Mouse (Mus musculus): ENCODE measurements around the gene Morn3. TPM values are rescaled to one million over a fixed set of nuclear protein-coding genes. Genes with fewer than 3 reads are reported as not detected.

The Morn3 gene
- total and polyA plus RNA-seq, 3 experiments, result not detected

DNA sequence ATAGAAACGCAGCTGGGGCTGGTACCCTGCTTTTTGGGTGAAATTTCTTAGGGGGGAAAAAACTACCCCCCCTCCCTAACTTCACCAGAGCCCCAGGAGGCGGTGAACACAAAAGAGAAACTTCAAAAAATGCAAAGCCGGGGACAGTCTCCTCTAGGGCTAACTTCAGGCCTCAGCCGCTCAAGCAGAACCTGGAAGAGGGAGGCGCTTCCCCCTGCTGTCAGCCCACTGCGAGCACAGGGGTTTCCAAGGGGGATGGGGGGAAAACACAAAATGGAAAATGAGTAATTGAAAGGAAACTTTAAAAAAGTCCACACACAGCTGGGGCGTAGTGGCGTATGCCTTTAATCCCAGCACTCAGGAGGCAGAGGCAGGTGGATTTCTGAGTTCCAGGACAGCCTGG is 60.7 kb downstream of the Morn3 start (continued):
- TF ChIP-seq ELF1 (IDR thresholded peaks at IDR 0.05; ENCODE audit: low read depth, low read length) (0 out of 2 replicates have a peak, but pooled peaks have one; percentile 29), HCFC1 (IDR thresholded peaks at IDR 0.05; ENCODE audit: low read depth, low read length) (no peak), RCOR1 (conservative IDR thresholded peaks at IDR 0.05; ENCODE audit: low read depth, low read length) (peak; percentile 73; the same call in 1 of the 2 replicates), USF1 (IDR thresholded peaks at IDR 0.05; ENCODE audit: low read depth, low read length) (no peak), SMC3 (IDR thresholded peaks at IDR 0.05; ENCODE audit: low read depth, low read length) (no peak), MEF2A (IDR thresholded peaks at IDR 0.05; ENCODE audit: borderline replicate concordance, low read depth, low read length) (peak; percentile 82), SIN3A (IDR thresholded peaks at IDR 0.05; ENCODE audit: low read length) (peak; percentile 86), POLR2A (IDR thresholded peaks at IDR 0.05; ENCODE audit: low read depth, low read length) (no peak), JUND (conservative IDR thresholded peaks at IDR 0.05; ENCODE audit: low read depth, low read length) (no peak; the same call in 1 of the 2 replicates), MAX (IDR thresholded peaks at IDR 0.05; ENCODE audit: low read length) (no peak), MXI1 (IDR thresholded peaks at IDR 0.05; ENCODE audit: low read depth, low read length) (peak; percentile 58; the same call in 1 of the 2 replicates), EP300 (IDR thresholded peaks at IDR 0.05; ENCODE audit: low read length) (peak; percentile 84), ZKSCAN1 (IDR thresholded peaks at IDR 0.05; ENCODE audit: borderline replicate concordance, low read depth, low read length) (no peak), POLR2AphosphoS2 (IDR thresholded peaks at IDR 0.05; ENCODE audit: low read depth, low read length) (no peak), CHD1 (IDR thresholded peaks at IDR 0.05; ENCODE audit: low read depth, low read length) (no peak), UBTF (IDR thresholded peaks at IDR 0.05; ENCODE audit: low read depth, low read length) (no peak)

Other genes starting within 250 kb of the Morn3 start
- 236 and 252 TPM in 2 replicates for gene Anapc5, start 225.7 kb downstream of the Morn3 start, total RNA-seq (2012; rRNA removed)
- 247 and 258 TPM in 2 replicates for gene Anapc5, start 225.7 kb downstream of the Morn3 start, total RNA-seq (2014; rRNA removed)
- gene Anapc5, start 225.7 kb downstream of the Morn3 start, polyA plus RNA-seq (2012; ENCODE audit: insufficient read length, low read depth), result 261 and 280 TPM in 2 replicates
- 17.2 and 18.4 TPM in 2 replicates for gene Rnf34, start 197.0 kb downstream of the Morn3 start, total RNA-seq (2012; rRNA removed)
- 24.1 and 24.6 TPM in 2 replicates for gene Rnf34, start 197.0 kb downstream of the Morn3 start, total RNA-seq (2014; rRNA removed)
- 29.1 and 30.8 TPM in 2 replicates for gene Rnf34, start 197.0 kb downstream of the Morn3 start, polyA plus RNA-seq (2012; ENCODE audit: insufficient read length, low read depth)
- 80.1 and 87.1 TPM in 2 replicates for gene Kdm2b, start 57.2 kb downstream of the Morn3 start, total RNA-seq (2012; rRNA removed)
- gene Kdm2b, start 57.2 kb downstream of the Morn3 start, total RNA-seq (2014; rRNA removed), result 69.3 and 76.7 TPM in 2 replicates
- gene Kdm2b, start 57.2 kb downstream of the Morn3 start, polyA plus RNA-seq (2012; ENCODE audit: insufficient read length, low read depth), result 120 and 138 TPM in 2 replicates
- 17.8 and 18.6 TPM in 2 replicates for gene Orai1, start 31.9 kb downstream of the Morn3 start, total RNA-seq (2012; rRNA removed)
- gene Orai1, start 31.9 kb downstream of the Morn3 start, total RNA-seq (2014; rRNA removed), result 14.6 and 17.4 TPM in 2 replicates
- 23.1 and 27.7 TPM in 2 replicates for gene Orai1, start 31.9 kb downstream of the Morn3 start, polyA plus RNA-seq (2012; ENCODE audit: insufficient read length, low read depth)
- gene Tmem120b, start 21.4 kb upstream of the Morn3 start, total RNA-seq (2012; rRNA removed), result 6.1 and 8.0 TPM in 2 replicates
- gene Tmem120b, start 21.4 kb upstream of the Morn3 start, total RNA-seq (2014; rRNA removed), result 4.6 and 4.8 TPM in 2 replicates
- gene Tmem120b, start 21.4 kb upstream of the Morn3 start, polyA plus RNA-seq (2012; ENCODE audit: insufficient read length, low read depth), result 4.5 and 6.2 TPM in 2 replicates
- 46.5 and 56.9 TPM in 2 replicates for gene Rhof, start 85.7 kb upstream of the Morn3 start, total RNA-seq (2012; rRNA removed)
- gene Rhof, start 85.7 kb upstream of the Morn3 start, total RNA-seq (2014; rRNA removed), result 32.6 and 33.6 TPM in 2 replicates
- gene Rhof, start 85.7 kb upstream of the Morn3 start, polyA plus RNA-seq (2012; ENCODE audit: insufficient read length, low read depth), result 38.2 and 45.4 TPM in 2 replicates
- gene Setd1b, start 95.2 kb upstream of the Morn3 start, total RNA-seq (2012; rRNA removed), result 2.3 and 2.6 TPM in 2 replicates
- 0.50 and 0.70 TPM in 2 replicates for gene Setd1b, start 95.2 kb upstream of the Morn3 start, total RNA-seq (2014; rRNA removed)
- 8.0 and 9.1 TPM in 2 replicates for gene Setd1b, start 95.2 kb upstream of the Morn3 start, polyA plus RNA-seq (2012; ENCODE audit: insufficient read length, low read depth)
- gene Psmd9, start 122.4 kb upstream of the Morn3 start, total RNA-seq (2012; rRNA removed), result 35.5 and 37.9 TPM in 2 replicates
- gene Psmd9, start 122.4 kb upstream of the Morn3 start, total RNA-seq (2014; rRNA removed), result 28.6 and 30.8 TPM in 2 replicates
- gene Psmd9, start 122.4 kb upstream of the Morn3 start, polyA plus RNA-seq (2012; ENCODE audit: insufficient read length, low read depth), result 38.0 and 46.2 TPM in 2 replicates
- gene Hpd, start 135.7 kb upstream of the Morn3 start, total RNA-seq (2012; rRNA removed), result not detected in 2 replicates
- 0.20 TPM in 1 of 2 replicates, not detected in the other for gene Hpd, start 135.7 kb upstream of the Morn3 start, total RNA-seq (2014; rRNA removed)
- gene Hpd, start 135.7 kb upstream of the Morn3 start, polyA plus RNA-seq (2012; ENCODE audit: insufficient read length, low read depth), result not detected in 2 replicates
- 0.13 and 0.21 TPM in 2 replicates for gene Wdr66, start 205.1 kb upstream of the Morn3 start, total RNA-seq (2012; rRNA removed)
- gene Wdr66, start 205.1 kb upstream of the Morn3 start, total RNA-seq (2014; rRNA removed), result 0.21 TPM in 1 of 2 replicates, not detected in the other
- 0.34 and 0.55 TPM in 2 replicates for gene Wdr66, start 205.1 kb upstream of the Morn3 start, polyA plus RNA-seq (2012; ENCODE audit: insufficient read length, low read depth)